Mouse (Mus musculus) E14TG2a.4 (cell line): Measurements from ENCODE around the gene Gm826.

Source experiments
- CTCF ChIP-seq: conservative IDR thresholded peaks from 2 replicates; pipeline ENCODE4 v1.5.1; 2014; ENCODE audit warnings: low read length
- NANOG ChIP-seq: IDR thresholded peaks from 2 replicates; pipeline ENCODE4 v1.6.1; 2014; ENCODE audit warnings: borderline replicate concordance, low read length, mixed read lengths
- POU5F1 ChIP-seq: IDR thresholded peaks from 2 replicates; pipeline ENCODE4 v1.6.1; 2014; ENCODE audit warnings: low read length, borderline replicate concordance

DNA sequence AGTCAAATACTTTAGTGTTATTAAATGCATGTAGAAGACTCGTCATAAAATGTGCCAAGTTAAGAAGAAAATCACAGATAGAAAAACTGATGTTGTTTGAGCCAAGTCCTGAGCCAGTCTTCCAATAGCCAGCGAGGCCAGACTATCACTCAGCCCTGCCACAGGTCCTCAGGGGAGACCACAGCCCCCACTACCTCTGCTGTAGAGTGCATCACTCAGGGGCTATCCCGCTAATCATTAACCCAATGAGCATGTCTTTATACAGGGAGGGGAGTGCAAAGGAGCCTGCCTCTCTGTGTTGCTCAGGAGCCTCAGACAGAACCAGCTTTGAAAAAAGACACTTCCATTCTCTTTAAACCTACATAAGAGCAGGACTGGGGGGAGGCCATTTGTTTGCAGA lies 49.5 kb upstream of the Gm826 start:
- TF ChIP-seq CTCF (no peak), NANOG (no peak), POU5F1 (no peak)
